Mouse (Mus musculus): ENCODE measurements at regions not wholly inside any gene's neighbourhood (a gene's known extent, or its start where the extent isn't known, plus 50 kb on each side); places are given as distances from the start of the nearest gene placed in this dataset.
A peak's percentile ranks its signal among the peaks of the same experiment; 100 is the strongest.

DNA sequence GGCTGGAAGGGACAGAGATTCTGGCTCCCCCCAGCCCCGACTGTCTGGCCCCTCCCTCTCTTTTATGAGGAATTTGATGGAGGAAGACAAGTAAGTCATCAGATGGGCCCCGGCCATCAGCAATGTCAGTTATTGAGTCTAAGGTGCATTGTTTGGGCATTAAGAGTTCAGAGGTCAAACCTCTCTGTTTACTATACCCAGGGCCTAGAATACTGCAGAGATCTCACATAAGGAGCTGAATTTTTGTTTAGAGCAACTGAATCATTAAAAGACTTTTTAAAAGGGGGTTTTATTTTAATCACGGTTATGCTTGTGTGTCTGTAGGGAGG lies 353.1 kb upstream of the Jarid2 start:
- no peak for TF ChIP-seq CTCF (IDR thresholded peaks at IDR 0.05; ENCODE audit: low read depth)
- TF ChIP-seq EP300 (IDR thresholded peaks at IDR 0.05; ENCODE audit: low read depth), result no peak
- H3K4me3 ChIP-seq (ENCODE audit: low read depth, low read length), result no peak overlapping the region
- H3K36me3 ChIP-seq (replicated peaks; ENCODE audit: control insufficient read depth, insufficient read depth, low read length), result no peaks in the 10 kb centered on the region
- no peaks in the 10 kb centered on the region for H3K4me1 ChIP-seq (ENCODE audit: control insufficient read depth, insufficient read depth)
- no peaks in the 10 kb centered on the region for H3K27me3 ChIP-seq (ENCODE audit: control insufficient read depth, insufficient read depth, low read length)
- ATAC-seq (ENCODE audit: insufficient read depth, low read depth), result no peak
- H3K27ac ChIP-seq (ENCODE audit: low read depth), result no peak overlapping the region
- H3K9me3 ChIP-seq (replicated peaks; ENCODE audit: control insufficient read depth, low read length), result no peaks in the 10 kb centered on the region
- DNase-seq (ENCODE audit: low spot score), result no peak
- no peak overlapping the region for H3K4me2 ChIP-seq (ENCODE audit: low read depth, low read length)
- no peak overlapping the region for H3K9ac ChIP-seq (replicated peaks; ENCODE audit: low read depth, low read length)
- 64% methylated on average over 3 of the region's 3 CpGs for WGBS

DNA sequence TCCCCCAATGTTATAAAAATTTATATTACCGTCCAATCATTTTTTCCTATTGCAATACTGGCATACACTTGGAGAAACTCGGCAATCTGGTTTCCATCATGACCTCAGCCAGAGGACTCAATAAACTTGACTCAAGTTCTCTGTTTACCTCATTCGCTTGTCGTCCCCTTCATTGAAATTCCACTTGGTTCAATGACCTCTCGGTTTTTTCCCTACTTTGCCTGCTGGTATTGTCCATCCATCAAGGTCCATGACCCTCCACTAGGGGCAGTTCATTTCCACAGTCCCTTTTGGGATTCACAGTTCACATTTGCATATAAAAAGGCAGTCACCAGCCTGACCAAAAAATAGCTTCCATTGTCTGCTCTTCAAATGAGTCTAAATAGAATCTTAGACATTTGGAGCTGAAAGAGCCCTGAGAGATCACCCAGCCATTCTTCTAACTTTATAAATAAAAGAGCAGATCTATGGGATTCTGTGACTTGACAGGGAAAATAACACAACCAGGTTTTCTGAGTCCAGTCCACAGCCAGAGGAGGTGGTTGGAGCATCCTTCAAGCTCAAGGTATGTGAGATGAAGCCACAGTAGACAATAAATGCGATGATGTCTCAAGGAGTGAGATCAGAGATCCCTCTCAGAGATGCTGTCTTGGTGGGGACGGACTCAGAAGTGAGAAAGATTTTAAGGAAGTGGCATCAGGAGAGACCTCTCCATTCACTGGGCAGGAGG lies 347.4 kb upstream of the Jarid2 start:
- no peaks in the 10 kb centered on the region for H3K36me3 ChIP-seq (replicated peaks; ENCODE audit: control insufficient read depth, insufficient read depth, low read length)
- 80% methylated on average over 7 of the region's 7 CpGs for WGBS
- H3K9me3 ChIP-seq (replicated peaks; ENCODE audit: control insufficient read depth, low read length), result no peaks in the 10 kb centered on the region
- DNase-seq (ENCODE audit: low spot score) (no peak), ATAC-seq (ENCODE audit: insufficient read depth, low read depth) (no peak)
- no peak overlapping the region for H3K4me2 ChIP-seq (ENCODE audit: low read depth, low read length)
- no peak overlapping the region for H3K27ac ChIP-seq (ENCODE audit: low read depth)
- H3K27me3 ChIP-seq (ENCODE audit: control insufficient read depth, insufficient read depth, low read length), result no peaks in the 10 kb centered on the region
- H3K4me3 ChIP-seq (ENCODE audit: low read depth, low read length), result no peak overlapping the region
- no peak overlapping the region for H3K9ac ChIP-seq (replicated peaks; ENCODE audit: low read depth, low read length)
- H3K4me1 ChIP-seq (ENCODE audit: control insufficient read depth, insufficient read depth), result no peaks in the 10 kb centered on the region
- TF ChIP-seq CTCF (IDR thresholded peaks at IDR 0.05; ENCODE audit: low read depth) (peak; percentile 43), EP300 (IDR thresholded peaks at IDR 0.05; ENCODE audit: low read depth) (no peak)

DNA sequence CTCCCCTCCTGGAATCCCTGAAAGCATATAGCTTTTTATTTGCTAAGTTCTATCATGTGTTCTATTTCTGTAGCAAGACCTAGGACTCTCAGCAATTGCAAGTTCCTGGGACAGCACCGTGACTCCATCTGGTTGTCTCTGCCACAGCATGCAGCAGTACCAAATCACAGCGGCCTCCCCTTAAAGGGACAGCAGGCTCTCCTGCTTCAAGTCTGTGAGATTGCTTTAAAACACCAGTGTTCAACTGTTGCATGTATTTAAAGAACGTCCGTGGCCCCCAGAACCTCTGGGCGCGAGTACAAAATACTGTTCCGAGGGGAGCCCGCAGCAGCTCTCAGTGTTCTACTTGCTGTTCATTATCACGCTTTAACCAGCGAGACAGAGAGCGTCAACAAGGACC lies 346.0 kb upstream of the Jarid2 start:
- DNase-seq (ENCODE audit: low spot score), result peak; percentile 72
- 26% methylated on average over 11 of the region's 11 CpGs for WGBS
- peak; percentile 79 for ATAC-seq (ENCODE audit: insufficient read depth, low read depth)
- Histone ChIP-seq H3K9ac (replicated peaks; ENCODE audit: low read depth, low read length) (no peak overlapping the region), H3K36me3 (replicated peaks; ENCODE audit: control insufficient read depth, insufficient read depth, low read length) (no peaks in the 10 kb centered on the region), H3K4me3 (ENCODE audit: low read depth, low read length) (no peak overlapping the region), H3K9me3 (replicated peaks; ENCODE audit: control insufficient read depth, low read length) (no peaks in the 10 kb centered on the region), H3K4me2 (ENCODE audit: low read depth, low read length) (no peak overlapping the region), H3K4me1 (ENCODE audit: control insufficient read depth, insufficient read depth) (no peaks in the 10 kb centered on the region), H3K27ac (ENCODE audit: low read depth) (no peak overlapping the region), H3K27me3 (ENCODE audit: control insufficient read depth, insufficient read depth, low read length) (no peaks in the 10 kb centered on the region)
- TF ChIP-seq CTCF (IDR thresholded peaks at IDR 0.05; ENCODE audit: low read depth), result 0 out of 2 replicates have a peak, but pooled peaks have one; percentile 12
- no peak for TF ChIP-seq EP300 (IDR thresholded peaks at IDR 0.05; ENCODE audit: low read depth)

DNA sequence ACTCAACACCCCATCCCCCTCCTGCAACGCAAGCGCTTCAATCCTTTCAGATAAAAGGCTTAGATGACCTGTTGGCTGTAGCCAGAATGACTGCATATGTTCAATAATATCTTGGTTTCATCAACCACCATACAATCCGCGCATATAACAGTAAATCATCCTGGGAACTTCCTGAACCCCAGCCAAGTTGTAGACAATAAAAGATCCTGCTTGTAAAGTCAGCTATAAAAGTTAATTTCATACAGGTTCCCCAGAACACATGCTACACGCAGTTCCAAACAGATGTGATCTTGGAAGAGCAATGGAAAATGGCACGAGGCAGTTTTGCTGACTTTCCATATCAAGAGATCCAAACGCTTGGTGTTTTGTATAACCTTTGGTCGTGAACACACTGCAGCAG lies 342.5 kb upstream of the Jarid2 start:
- no peak for DNase-seq (ENCODE audit: low spot score)
- 83% methylated on average over 8 of the region's 8 CpGs for WGBS
- ATAC-seq (ENCODE audit: insufficient read depth, low read depth), result no peak
- TF ChIP-seq EP300 (IDR thresholded peaks at IDR 0.05; ENCODE audit: low read depth) (no peak), CTCF (IDR thresholded peaks at IDR 0.05; ENCODE audit: low read depth) (no peak)
- Histone ChIP-seq H3K36me3 (replicated peaks; ENCODE audit: control insufficient read depth, insufficient read depth, low read length) (no peaks in the 10 kb centered on the region), H3K4me1 (ENCODE audit: control insufficient read depth, insufficient read depth) (no peaks in the 10 kb centered on the region), H3K9me3 (replicated peaks; ENCODE audit: control insufficient read depth, low read length) (no peaks in the 10 kb centered on the region), H3K9ac (replicated peaks; ENCODE audit: low read depth, low read length) (no peak overlapping the region), H3K27me3 (ENCODE audit: control insufficient read depth, insufficient read depth, low read length) (no peaks in the 10 kb centered on the region), H3K27ac (ENCODE audit: low read depth) (no peak overlapping the region), H3K4me2 (ENCODE audit: low read depth, low read length) (no peak overlapping the region), H3K4me3 (ENCODE audit: low read depth, low read length) (no peak overlapping the region)

DNA sequence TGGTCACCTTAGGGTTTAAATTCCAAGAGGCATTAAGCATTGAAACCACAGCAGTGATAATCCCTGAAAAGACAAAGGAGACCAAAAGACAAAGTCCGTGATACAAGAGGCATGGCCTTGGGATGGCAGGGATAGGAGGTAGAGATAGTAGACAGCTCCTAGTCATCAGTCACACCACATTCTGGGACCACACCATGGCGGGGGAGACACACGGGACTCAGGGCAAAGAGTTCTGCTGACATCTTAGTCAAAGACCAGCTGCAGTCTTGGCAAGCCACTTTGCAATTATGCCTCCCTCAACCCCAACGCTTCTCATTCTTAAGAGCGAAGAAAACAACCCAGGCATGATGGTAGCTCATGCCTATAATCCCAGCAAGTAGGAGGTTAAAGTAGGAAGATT lies 339.6 kb upstream of the Jarid2 start:
- TF ChIP-seq EP300 (IDR thresholded peaks at IDR 0.05; ENCODE audit: low read depth), result no peak
- no peak for TF ChIP-seq CTCF (IDR thresholded peaks at IDR 0.05; ENCODE audit: low read depth)
- H3K9ac ChIP-seq (replicated peaks; ENCODE audit: low read depth, low read length), result no peak overlapping the region
- WGBS, result 88% methylated on average over 5 of the region's 5 CpGs
- H3K36me3 ChIP-seq (replicated peaks; ENCODE audit: control insufficient read depth, insufficient read depth, low read length), result no peaks in the 10 kb centered on the region
- H3K27ac ChIP-seq (ENCODE audit: low read depth), result no peak overlapping the region
- no peak for DNase-seq (ENCODE audit: low spot score)
- no peak for ATAC-seq (ENCODE audit: insufficient read depth, low read depth)
- no peaks in the 10 kb centered on the region for H3K27me3 ChIP-seq (ENCODE audit: control insufficient read depth, insufficient read depth, low read length)
- no peak overlapping the region for H3K4me2 ChIP-seq (ENCODE audit: low read depth, low read length)
- H3K4me1 ChIP-seq (ENCODE audit: control insufficient read depth, insufficient read depth), result no peaks in the 10 kb centered on the region
- H3K4me3 ChIP-seq (ENCODE audit: low read depth, low read length), result no peak overlapping the region
- H3K9me3 ChIP-seq (replicated peaks; ENCODE audit: control insufficient read depth, low read length), result no peaks in the 10 kb centered on the region

All from heart, postnatal 0 days (tissue).